Mouse (Mus musculus) fibroblast of lung, adult 2 months (primary cell): ENCODE data around the gene Rab11fip3.
"Not testable (repeated sequence)": the region's sequence is repeated elsewhere in the genome, so short reads cannot be mapped to it uniquely, and the experiment has no call there.

ENCODE experiments used
- DNase-seq: peaks from one replicate; pipeline ENCODE4 v3.0.0-alpha.2; 2011; ENCODE audit warnings: low read depth

The Rab11fip3 gene

GRCm38 (mm10) chr17:26068831-26069739, at the start of gene Rab11fip3:
Gene Rab11fip3 (minus strand): TSS chr17:26069555.
- peak; percentile 67 for DNase-seq

- no peak for DNase-seq
These were observed 47.3 kb upstream of the Rab11fip3 start for GRCm38 (mm10) chr17:26116503-26117258.

DNA sequence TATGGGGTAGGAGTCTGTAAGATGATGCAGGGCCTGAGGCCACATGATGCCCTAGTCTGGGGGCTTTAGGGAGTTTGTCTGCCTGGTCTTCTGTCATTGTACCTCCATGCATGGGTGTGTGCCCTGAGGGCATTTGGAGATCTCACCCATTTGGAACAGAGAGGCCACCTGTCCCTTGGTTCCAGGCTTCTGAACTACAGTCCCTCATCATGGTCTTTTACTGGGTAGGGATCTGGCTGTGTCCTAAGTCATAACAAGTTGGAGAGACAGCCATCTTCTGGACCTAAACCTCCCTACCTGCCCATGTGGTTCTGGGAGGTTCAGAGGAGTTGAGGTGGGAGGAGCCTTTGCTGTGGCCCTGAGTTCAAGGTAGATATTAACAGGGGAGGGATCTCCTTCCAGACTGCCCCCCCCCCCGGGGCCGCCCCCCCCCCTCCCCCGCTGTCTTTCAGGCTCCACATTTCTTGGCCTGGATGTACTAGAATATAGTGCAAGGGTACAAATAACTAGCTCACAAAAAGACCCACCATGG, 46.7 kb upstream of the Rab11fip3 start:
- DNase-seq, result no peak

DNA sequence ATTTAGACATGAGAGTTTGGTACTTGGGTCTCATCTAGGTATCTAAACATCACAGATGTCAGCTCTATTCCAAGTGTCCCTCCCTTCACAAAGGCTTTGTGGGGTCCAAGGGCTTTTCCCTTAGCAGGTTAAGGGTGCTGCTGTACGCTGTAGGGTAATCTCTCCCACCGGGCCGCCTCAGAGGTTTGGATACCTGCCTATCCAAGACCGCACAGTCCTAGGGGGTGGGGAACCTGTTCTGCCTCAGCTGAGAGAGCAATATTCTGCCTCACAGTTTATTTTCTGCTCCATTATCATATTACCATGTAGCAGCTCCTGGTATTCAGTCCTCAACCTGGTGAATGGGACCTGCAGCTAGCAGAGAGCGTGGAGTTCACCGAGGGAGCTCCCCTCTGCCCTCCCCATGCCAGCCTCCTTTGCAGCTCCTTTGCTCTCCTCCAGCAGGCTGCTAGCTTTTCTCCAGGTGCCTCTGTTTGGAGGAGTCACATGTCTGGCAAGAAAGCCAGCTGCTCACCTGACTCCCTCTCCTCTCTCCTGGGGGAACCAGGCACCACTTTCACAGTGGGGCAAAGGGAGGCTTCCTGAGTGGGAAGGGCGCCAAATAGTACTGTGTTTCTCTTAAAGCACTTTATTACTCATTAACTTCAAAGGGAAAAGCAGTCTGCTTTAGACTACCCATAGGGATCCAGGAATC, 46.0 kb upstream of the Rab11fip3 start:
- DNase-seq, result no peak

DNA sequence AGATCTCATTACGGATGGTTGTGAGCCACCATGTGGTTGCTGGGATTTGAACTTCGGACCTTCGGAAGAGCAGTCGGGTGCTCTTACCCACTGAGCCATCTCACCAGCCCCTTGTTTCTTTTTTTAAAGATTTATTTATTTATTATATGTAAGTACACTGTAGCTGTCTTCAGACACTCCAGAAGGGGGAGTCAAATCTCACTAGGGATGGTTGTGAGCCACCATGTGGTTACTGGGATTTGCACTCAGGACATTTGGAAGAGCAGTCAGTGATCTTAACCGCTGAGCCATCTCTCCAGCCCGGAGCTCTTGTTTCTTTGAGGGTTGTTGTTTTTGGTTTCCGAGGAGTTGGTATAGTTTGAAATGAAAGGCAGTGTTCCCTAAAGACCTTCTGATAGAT, 45.1 kb upstream of the Rab11fip3 start:
- DNase-seq, result not testable (repeated sequence)

DNA sequence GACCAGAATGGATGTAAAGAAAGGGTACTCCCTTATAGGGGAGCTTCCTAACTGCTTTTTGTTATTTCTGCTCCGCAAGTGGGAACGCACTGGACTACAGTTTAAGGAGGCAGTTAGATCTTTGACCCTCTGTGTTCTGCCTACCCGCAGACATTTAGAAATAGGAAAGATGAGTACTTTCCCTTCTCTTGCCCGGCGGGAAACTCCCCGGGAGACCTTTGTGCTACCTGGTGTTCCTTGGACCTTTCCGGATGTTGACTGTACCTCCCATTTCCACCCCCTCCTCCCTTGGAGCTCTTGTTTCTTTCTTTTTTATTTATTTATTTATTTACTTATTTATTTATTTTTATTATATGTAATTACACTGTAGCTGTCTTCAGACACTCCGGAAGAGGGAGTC, 44.7 kb upstream of the Rab11fip3 start:
- no peak for DNase-seq

- no peak for DNase-seq
These were observed 44.0 kb upstream of the Rab11fip3 start, which contains the start of gene Tmem8 for GRCm38 (mm10) chr17:26113181-26113948. Gene Tmem8 (plus strand): TSS chr17:26113299.

GRCm38 (mm10) chr17:26112751-26113150, 43.4 kb upstream of the Rab11fip3 start:
- no peak for DNase-seq

DNA sequence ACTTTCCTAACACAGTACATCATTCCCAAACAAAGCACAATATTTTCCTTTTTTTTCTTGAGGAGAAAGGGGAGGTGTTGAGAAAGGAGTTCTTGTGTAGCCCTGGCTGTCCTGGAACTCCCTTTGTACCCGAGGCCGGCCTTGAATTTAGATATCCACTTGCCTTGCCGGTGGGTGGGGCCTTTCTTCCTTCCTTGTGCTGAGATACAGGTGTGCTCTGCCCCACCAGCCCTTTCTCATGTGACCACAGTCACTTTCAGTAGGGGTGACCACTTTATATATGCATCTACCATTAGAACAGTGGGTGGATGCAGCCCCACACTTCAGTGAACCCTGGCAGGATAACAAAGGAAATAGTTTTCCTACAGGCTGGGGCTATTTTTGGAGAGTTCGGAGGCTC, 42.4 kb upstream of the Rab11fip3 start:
- DNase-seq, result no peak

- DNase-seq, result no peak
These were observed 41.7 kb upstream of the Rab11fip3 start for GRCm38 (mm10) chr17:26111024-26111423.

DNA sequence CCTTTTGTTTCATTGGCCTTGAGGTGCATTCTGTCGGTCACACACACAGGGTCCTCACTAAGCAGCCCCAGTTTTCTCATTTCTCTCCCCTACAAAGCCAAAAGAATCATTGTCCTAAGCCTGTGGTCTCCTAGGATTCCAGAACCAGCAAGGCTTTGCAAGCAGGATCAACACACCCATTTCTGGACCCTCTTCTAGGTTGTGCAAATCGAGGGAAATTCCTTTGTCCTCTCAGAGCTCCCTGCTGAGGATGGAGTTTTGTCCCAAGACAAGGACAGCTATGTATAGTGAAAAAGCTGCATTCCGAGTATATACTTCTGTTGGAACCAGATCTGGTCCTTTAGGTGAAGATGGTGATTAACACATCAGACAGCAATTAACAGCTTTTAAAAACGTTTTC, 40.8 kb upstream of the Rab11fip3 start:
- no peak for DNase-seq

- DNase-seq, result no peak
These were observed 36.3 kb upstream of the Rab11fip3 start for GRCm38 (mm10) chr17:26105619-26106018.

- no peak for DNase-seq
These were observed 32.1 kb upstream of the Rab11fip3 start for GRCm38 (mm10) chr17:26101478-26101877.

- no peak for DNase-seq
These were observed 30.8 kb upstream of the Rab11fip3 start for GRCm38 (mm10) chr17:26100166-26100565.

GRCm38 (mm10) chr17:26099316-26099715, 30.0 kb upstream of the Rab11fip3 start:
- not testable (repeated sequence) for DNase-seq

- no peak for DNase-seq
These were observed 29.1 kb upstream of the Rab11fip3 start for GRCm38 (mm10) chr17:26098461-26098860.

GRCm38 (mm10) chr17:26095121-26095740, 25.9 kb upstream of the Rab11fip3 start, which contains the start of gene Nme4:
Gene Nme4 (minus strand): TSS chr17:26095602.
- no peak for DNase-seq

DNA sequence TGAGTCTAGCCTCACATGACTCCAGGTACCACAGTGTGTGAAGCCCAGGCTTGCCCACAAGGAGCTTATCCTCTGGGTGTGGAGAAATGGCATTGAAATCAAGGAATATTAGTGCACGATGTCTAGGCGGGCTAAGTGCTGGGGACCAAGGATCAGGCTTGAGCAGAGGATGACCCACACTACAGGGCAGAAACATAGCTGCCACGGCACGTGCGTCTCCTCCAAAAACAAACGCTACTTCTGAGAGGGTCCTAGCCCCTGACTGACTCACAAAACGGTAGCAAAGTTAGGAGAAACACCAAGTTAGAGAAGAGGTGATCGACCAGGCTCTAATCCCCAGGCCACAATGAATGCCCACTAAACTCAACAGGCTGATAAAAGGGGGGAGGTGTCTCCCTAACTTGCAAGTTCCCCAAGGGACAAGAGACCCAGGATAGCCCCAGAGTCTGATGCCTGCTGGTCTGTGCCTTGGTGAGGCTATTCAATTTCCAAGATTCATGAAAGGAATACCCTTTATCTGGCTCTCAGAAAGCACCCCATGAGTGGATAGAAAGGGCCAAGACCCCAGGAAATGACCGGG, 25.3 kb upstream of the Rab11fip3 start:
- DNase-seq, result no peak

DNA sequence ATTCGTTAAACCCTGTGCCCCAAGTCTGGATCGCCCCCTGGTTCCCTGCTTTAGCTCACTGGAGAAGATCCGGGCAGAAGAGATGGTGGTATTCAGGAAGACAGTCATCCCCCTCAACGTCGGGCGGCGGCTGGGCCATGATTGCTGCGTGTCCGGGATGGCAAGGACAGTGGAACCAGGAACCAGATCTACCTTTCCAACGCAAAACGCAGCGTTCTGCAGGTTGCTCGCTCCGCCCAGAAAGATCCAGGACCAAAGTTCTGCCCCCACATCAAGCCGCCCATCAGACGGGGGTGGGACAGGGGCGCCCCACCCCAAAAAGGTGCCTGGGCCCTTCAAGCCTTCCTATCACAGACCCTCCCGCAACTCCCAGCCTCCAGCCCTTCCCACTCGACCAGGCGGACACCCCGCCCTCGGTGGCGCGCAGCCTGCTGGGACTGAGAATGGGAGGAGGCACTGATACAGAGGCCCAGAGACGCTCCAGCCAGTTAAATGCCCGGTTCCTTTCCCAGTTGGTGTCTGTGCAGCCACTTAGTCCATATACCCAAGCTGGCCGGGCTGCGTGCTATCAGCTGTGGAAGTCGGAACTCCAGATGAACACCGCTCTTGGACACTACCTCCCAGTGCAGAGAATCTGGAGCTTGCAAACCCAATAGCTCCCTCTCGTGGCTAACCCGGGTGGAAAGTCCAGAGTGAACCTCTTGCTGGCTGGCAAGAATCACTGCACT, 20.7 kb upstream of the Rab11fip3 start, which contains the start of gene Decr2:
TSS of gene Decr2 (minus strand) at position 433 of the 728 bp plus-strand sequence.
- peak; percentile 81 for DNase-seq
